Comparison of ENCODE assay signal across 8 mouse cellular contexts in the genomic region with DNA sequence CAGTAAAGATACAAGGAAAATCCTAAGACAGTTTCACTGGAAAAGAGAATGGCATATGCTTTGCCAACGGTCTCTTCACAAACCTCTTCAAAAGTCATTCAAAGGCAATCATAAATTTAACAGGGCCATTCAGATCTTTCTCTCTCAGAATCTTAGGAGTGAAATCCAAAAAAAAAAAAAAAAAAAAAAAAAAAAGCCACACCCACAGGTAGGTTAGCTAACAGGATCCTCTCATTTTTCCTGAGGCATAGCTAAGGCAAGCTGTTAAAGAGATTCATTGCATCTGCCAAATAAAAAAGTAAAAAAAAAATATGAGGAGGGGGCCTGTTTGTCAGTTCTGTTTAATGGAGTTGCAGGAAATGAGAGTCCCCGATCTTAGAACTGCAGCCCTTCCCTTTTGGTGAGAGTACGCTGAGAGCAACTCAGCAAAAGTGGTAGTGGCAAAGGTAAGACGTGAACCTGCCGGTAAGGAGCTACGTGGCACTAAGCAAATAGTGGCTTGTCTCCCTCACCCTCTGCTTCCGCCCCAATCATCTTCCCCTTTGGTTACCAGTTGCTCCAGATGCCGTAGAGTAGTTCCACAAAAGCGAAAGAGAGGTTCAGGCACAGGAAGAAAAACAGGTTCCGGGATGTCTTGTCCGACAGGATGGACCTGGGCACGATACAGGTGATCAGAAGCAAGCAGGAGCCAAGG. TPM values are rescaled to one million over a fixed set of nuclear protein-coding genes. Genes with fewer than 3 reads are reported as not detected.
DNase-seq lines count a peak whose midpoint lies in the region; ATAC-seq lines count a peak whose summit lies in the region.

No protein-coding gene starts in this region.

- peak overlapping the region; percentile 86 for H3K4me3 ChIP-seq in heart, embryonic 13.5 days
- peak overlapping the region; percentile 82 for H3K4me3 ChIP-seq in limb, embryonic 13.5 days
- peak overlapping the region; percentile 84 for H3K4me3 ChIP-seq in midbrain, embryonic 12.5 days

- H3K4me2 ChIP-seq in heart, embryonic 13.5 days = peak overlapping the region; percentile 98
- H3K4me2 ChIP-seq in limb, embryonic 13.5 days (replicated peaks) = peak overlapping the region; percentile 95
- peak overlapping the region; percentile 91 for H3K4me2 ChIP-seq in midbrain, embryonic 12.5 days (replicated peaks)

- peak overlapping the region; percentile 88 for H3K27ac ChIP-seq in heart, embryonic 13.5 days (replicated peaks)
- peak overlapping the region; percentile 79; the same call in 1 of the 2 replicates for H3K27ac ChIP-seq in limb, embryonic 13.5 days
- H3K27ac ChIP-seq in midbrain, embryonic 12.5 days (replicated peaks) = peak overlapping the region; percentile 82

- peaks cover 36% of the 10 kb centered on the region for H3K36me3 ChIP-seq in heart, embryonic 13.5 days
- peaks cover 30% of the 10 kb centered on the region for H3K36me3 ChIP-seq in limb, embryonic 13.5 days
- H3K36me3 ChIP-seq in midbrain, embryonic 12.5 days = peaks cover 5% of the 10 kb centered on the region; the same call in 1 of the 2 replicates

- no peaks in the 10 kb centered on the region for H3K27me3 ChIP-seq in heart, embryonic 13.5 days (replicated peaks)
- H3K27me3 ChIP-seq in limb, embryonic 13.5 days = no peaks in the 10 kb centered on the region
- H3K27me3 ChIP-seq in midbrain, embryonic 12.5 days = no peaks in the 10 kb centered on the region

- WGBS in heart, embryonic 13.5 days = 7% methylated on average over 12 of the region's 12 CpGs
- WGBS in limb, embryonic 13.5 days = 6% methylated on average over 12 of the region's 12 CpGs
- WGBS in midbrain, embryonic 12.5 days = 8% methylated on average over 12 of the region's 12 CpGs

- H3K9me3 ChIP-seq in heart, embryonic 13.5 days = no peaks in the 10 kb centered on the region
- no peaks in the 10 kb centered on the region for H3K9me3 ChIP-seq in limb, embryonic 13.5 days
- H3K9me3 ChIP-seq in midbrain, embryonic 12.5 days = no peaks in the 10 kb centered on the region

- ATAC-seq in heart, embryonic 13.5 days (ENCODE audit: extremely low read depth, insufficient number of reproducible peaks, low FRiP score, low TSS enrichment) = no peak
- ATAC-seq in limb, embryonic 13.5 days (ENCODE audit: low FRiP score, low read depth) = no peak
- ATAC-seq in midbrain, embryonic 12.5 days (ENCODE audit: low FRiP score, low read depth) = no peak

- H3K9ac ChIP-seq in heart, embryonic 13.5 days = peak overlapping the region; percentile 93
- peak overlapping the region; percentile 89 for H3K9ac ChIP-seq in limb, embryonic 13.5 days
- H3K9ac ChIP-seq in midbrain, embryonic 12.5 days (replicated peaks) = peak overlapping the region; percentile 87

- DNase-seq in right cerebral cortex, adult 2 months (ENCODE audit: low spot score in 2 of 2) = peak; percentile 42 to 51
- no peak for DNase-seq in right cerebral cortex, adult 18-20 months
- peak; percentile 46 for DNase-seq in brain, adult 2 months (ENCODE audit: low read depth, low spot score)
- peak; percentile 50 for DNase-seq in thymus, postnatal 14 days
- DNase-seq in cerebellum, postnatal 14 days = no peak

- peaks cover 29% of the 10 kb centered on the region for H3K4me1 ChIP-seq in heart, embryonic 13.5 days
- peaks cover 16% of the 10 kb centered on the region for H3K4me1 ChIP-seq in limb, embryonic 13.5 days
- peaks cover 25% of the 10 kb centered on the region for H3K4me1 ChIP-seq in midbrain, embryonic 12.5 days

RNA-seq across cellular contexts. Expression of a gene that starts 0.8 kb away (rescaled TPM):
- 17.4 and 19.8 TPM in 2 replicates for polyA plus RNA-seq in heart, embryonic 13.5 days (2015; fragmentation: Nextera tagmentation; extraction: Ambion mirVana)
- 32.1 and 32.9 TPM in 2 replicates for polyA plus RNA-seq in limb, embryonic 13.5 days (2015; fragmentation: Nextera tagmentation; extraction: Ambion mirVana)
- polyA plus RNA-seq in midbrain, embryonic 12.5 days (2016; fragmentation: Nextera tagmentation; extraction: Ambion mirVana) = 16.8 and 23.5 TPM in 2 replicates

RNA-seq across cellular contexts. Expression of a gene that starts 0.8 kb away (rescaled TPM):
- polyA plus RNA-seq in heart, embryonic 13.5 days (2015; fragmentation: Nextera tagmentation; extraction: Ambion mirVana) = 18.8 and 19.5 TPM in 2 replicates
- polyA plus RNA-seq in limb, embryonic 13.5 days (2015; fragmentation: Nextera tagmentation; extraction: Ambion mirVana) = 20.1 and 21.1 TPM in 2 replicates
- polyA plus RNA-seq in midbrain, embryonic 12.5 days (2016; fragmentation: Nextera tagmentation; extraction: Ambion mirVana) = 24.8 and 25.7 TPM in 2 replicates

Comparison
In these comparisons a context has a peak if more than half of its experiments do, and no peak if none do; other contexts are left out.
1. DNase-seq: peak in right cerebral cortex, adult 2 months (2 of 2), brain, adult 2 months (single experiment) and thymus, postnatal 14 days (single experiment); none in right cerebral cortex, adult 18-20 months (single experiment) and cerebellum, postnatal 14 days (0 of 2).
2. Peak in every context shown above with its lines, with median percentiles within 50 percentile points of each other: H3K27ac ChIP-seq, H3K4me2 ChIP-seq, H3K4me3 ChIP-seq and H3K9ac ChIP-seq.